Mouse (Mus musculus) macrophage (primary cell): ENCODE measurements around the gene Klhdc1. TPM values are rescaled to one million over a fixed set of nuclear protein-coding genes. Genes with fewer than 3 reads are reported as not detected.
A peak's percentile ranks its signal among the peaks of the same experiment; 100 is the strongest.

Experiments
- H3K27ac ChIP-seq: fragments of 350-480 bp; formaldehyde crosslinking; 2 replicates; pipeline ENCODE4 v1.9.0; 2021
- H3K36me3 ChIP-seq: fragments of 350-480 bp; formaldehyde crosslinking; 2 replicates; pipeline ENCODE4 v1.9.0; 2021; ENCODE audit errors: inconsistent target
- H3K4me3 ChIP-seq: fragments of 350-480 bp; formaldehyde crosslinking; 2 replicates; pipeline ENCODE4 v1.9.0; 2021; ENCODE audit errors: inconsistent target
- H3K79me2 ChIP-seq: fragments of 350-480 bp; formaldehyde crosslinking; 2 replicates; pipeline ENCODE4 v1.9.0; 2021; ENCODE audit errors: inconsistent target
- WGBS: methylation state at CpG from one replicate; pipeline ENCODE4 v1.1.7; 2026; ENCODE audit warnings: inconsistent platforms; ENCODE audit not compliant: missing documents; 5-methylcytosine and 5-hydroxymethylcytosine counted together
- polyA plus RNA-seq: library from polyadenylated mRNA; stranded (reverse); fragments of 250-400 nt; gene quantifications from 3 replicates; pipeline ENCODE4 v1.2.4, GENCODE M21; 2018; ENCODE audit warnings: inconsistent platforms

Gene Klhdc1
- polyA plus RNA-seq, 1 experiment from 2014 or later, result 4.2 TPM

DNA sequence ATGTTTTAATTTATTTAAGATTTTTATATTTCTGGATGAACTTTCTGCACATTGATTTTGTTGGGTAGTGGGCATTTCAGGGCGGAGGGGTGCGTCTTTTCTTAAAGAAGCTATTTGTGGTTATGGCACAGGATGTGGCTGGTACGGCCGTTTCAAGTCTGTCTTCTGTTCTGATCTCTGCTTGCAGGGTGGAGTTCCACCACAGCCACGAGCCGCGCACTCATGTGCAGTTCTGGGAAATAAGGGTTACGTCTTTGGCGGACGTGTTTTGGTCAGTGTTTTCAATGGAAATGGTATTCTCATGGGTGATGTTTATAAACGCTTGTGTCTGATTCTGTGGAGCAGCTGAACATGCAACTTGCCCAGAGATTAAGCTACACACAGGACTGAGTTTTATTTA lies 16.9 kb downstream of the Klhdc1 start:
- H3K4me3 ChIP-seq, result no peak overlapping the region
- no peaks in the 10 kb centered on the region for H3K79me2 ChIP-seq
- no peak overlapping the region for H3K27ac ChIP-seq
- H3K36me3 ChIP-seq, result no peaks in the 10 kb centered on the region
- WGBS, result 35% methylated on average over 11 of the region's 11 CpGs

DNA sequence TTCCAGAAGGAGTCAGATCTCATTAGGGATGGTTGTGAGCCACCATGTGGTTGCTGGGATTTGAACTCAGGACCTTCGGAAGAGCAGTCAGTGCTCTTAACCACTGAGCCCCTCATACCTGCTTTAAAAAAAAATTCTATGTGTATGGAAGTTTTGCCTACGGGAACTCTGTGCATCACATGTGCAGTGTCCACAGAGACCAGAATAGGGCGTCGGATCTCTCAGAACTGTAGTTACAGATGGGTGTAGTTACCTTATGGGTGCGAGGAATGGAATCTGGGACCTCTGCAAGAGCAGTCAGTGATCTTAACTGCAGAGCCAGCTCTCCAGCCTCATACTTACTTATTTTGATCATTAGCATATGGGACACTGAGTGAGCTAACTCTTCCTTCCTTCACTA lies 21.3 kb downstream of the Klhdc1 start:
- Histone ChIP-seq H3K27ac (no peak overlapping the region), H3K4me3 (no peak overlapping the region), H3K79me2 (no peaks in the 10 kb centered on the region), H3K36me3 (no peaks in the 10 kb centered on the region)
- 95% methylated on average over 5 of the region's 5 CpGs for WGBS

GRCm38 (mm10) chr12:69265031-69265430 lies 24.1 kb downstream of the Klhdc1 start:
- Histone ChIP-seq H3K4me3 (no peak overlapping the region), H3K27ac (no peak overlapping the region), H3K36me3 (no peaks in the 10 kb centered on the region), H3K79me2 (no peaks in the 10 kb centered on the region)
- WGBS, result 97% methylated on average over 3 of the region's 3 CpGs

DNA sequence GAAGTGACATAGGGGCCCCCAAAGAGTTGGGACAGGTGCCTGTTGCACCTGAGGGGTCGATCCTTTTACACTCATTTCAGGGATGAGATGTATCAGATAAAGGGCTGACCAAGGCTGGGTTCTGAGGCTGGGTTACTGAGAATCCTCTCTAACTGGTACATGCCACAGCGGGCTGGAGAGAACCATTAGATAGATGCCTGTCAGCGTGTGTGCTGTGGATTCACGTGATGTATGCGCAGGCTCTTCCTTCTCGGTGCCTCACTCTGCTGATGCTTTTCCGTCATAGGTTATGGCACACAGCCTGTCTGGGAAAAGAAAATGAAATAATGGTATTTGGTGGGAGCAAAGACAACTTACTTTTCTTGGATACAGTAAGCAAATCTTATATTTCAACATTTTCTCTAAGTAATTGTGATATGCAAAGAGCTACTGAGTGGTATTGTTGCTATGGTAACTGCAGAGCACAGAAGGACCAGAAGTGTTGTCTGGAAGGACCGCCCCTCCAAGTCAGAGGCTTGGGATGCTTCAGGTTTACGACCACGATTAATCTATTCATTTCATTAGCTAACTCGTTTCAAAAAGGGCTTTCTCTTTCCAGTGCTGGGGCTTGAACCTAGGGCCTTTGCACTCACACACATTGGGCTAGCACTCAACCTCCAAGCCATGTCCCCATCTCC lies 27.1 kb downstream of the Klhdc1 start:
- WGBS, result 93% methylated on average over 11 of the region's 11 CpGs
- no peaks in the 10 kb centered on the region for H3K79me2 ChIP-seq
- no peak overlapping the region for H3K4me3 ChIP-seq
- H3K36me3 ChIP-seq, result no peaks in the 10 kb centered on the region
- no peak overlapping the region for H3K27ac ChIP-seq

GRCm38 (mm10) chr12:69268956-69269355 lies 28.0 kb downstream of the Klhdc1 start:
- WGBS, result 100% methylated on average over 2 of the region's 2 CpGs
- H3K27ac ChIP-seq, result no peak overlapping the region

DNA sequence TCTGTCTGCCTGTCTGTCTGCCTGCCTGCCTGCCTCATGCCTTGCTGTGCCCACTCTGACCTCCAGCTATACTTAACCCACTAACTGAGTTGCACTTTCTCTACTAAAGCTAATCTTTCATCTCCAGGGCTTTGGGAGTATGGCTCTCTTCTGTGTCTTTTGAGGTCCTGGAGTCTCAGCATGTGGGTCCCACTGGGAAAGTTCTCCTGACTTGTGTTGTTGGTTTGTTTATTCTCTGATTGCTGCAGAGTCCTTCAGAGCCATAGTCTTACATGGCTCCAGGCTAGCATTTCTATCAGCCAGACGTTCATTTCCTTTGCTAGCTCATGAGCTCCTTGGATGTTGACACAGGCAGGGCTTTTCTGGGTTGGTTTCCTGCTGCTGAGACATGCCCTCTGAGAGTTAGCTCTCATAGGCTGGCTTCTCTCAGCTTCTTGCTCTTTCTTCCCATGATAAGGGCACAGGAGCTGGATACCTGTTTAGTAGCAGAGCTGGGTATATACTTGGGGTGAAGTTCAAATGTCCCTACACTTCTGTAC lies 39.0 kb downstream of the Klhdc1 start:
- Histone ChIP-seq H3K4me3 (no peak overlapping the region), H3K36me3 (no peaks in the 10 kb centered on the region), H3K79me2 (no peaks in the 10 kb centered on the region), H3K27ac (no peak overlapping the region)
- WGBS, result 27% methylated on average over 1 of the region's 1 CpGs

More at GRCm38 (mm10) chr12:69268956-69269355, 28.0 kb downstream of the Klhdc1 start:
- H3K4me3 ChIP-seq, result no peak overlapping the region
- H3K79me2 ChIP-seq, result no peaks in the 10 kb centered on the region
- H3K36me3 ChIP-seq, result no peaks in the 10 kb centered on the region

DNA sequence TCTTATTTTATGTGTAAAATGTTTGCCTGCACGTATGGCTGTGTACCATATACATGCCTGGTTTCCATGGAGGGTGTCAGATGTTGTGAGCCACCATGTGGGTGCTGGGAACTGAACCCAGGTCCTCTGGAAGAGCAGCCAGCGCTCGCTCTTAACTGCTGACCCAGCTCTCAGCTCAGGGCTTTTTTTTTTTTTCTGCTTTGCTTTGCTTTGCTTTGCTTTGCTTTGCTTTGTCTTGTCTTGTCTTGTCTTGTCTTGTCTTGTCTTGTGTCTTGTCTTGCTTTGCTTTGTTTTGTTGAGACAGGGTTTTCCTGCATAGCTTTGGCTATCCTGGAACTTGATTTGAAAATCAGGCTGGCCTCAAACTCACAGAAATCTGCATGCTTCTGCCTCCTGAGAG lies 39.9 kb downstream of the Klhdc1 start:
- H3K4me3 ChIP-seq, result no peak overlapping the region
- no peaks in the 10 kb centered on the region for H3K79me2 ChIP-seq
- no peaks in the 10 kb centered on the region for H3K36me3 ChIP-seq
- 89% methylated on average over 3 of the region's 3 CpGs for WGBS
- H3K27ac ChIP-seq, result no peak overlapping the region

DNA sequence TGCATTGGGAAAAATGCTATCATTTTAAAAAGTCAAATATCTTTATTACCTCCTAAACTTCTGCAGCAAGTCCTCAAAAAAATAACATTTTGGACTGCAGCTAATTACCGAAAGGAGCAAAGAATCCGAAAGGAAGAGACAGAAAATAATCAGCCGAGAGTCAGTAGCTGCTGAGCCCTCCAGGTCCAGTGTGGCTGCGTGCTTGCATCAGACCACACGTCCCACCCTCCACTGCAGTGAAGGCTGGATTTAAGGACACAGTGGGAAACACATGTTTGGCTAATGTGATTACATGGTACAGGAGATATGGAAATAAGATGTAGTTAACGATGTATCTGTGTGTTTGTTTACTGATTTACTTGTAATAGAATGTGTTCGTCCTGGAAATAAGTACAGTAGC lies 42.2 kb downstream of the Klhdc1 start:
- H3K79me2 ChIP-seq, result no peaks in the 10 kb centered on the region
- no peaks in the 10 kb centered on the region for H3K36me3 ChIP-seq
- H3K4me3 ChIP-seq, result no peak overlapping the region
- WGBS, result 98% methylated on average over 7 of the region's 7 CpGs
- H3K27ac ChIP-seq, result no peak overlapping the region

DNA sequence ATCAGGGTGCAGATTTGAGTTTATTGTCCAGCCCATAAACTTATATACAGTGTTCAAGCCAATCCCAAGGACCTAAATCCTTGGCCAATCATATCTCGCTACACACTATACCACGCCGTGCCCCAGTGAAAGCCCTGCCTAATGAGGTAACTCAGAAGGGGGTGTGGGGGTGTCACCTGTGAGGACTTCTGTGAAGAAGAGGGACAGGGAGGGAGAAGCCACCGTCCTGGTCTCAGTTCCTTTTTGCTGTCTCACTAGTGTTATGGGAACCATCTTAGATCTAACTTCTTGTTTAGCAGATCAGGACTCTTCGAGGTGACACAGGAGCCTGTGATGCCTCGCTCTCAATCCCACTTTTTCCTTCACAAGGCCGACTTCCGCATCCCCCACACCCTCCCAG lies 46.6 kb downstream of the Klhdc1 start:
- H3K27ac ChIP-seq, result no peak overlapping the region
- H3K4me3 ChIP-seq, result no peak overlapping the region
- H3K79me2 ChIP-seq, result no peaks in the 10 kb centered on the region
- H3K36me3 ChIP-seq, result no peaks in the 10 kb centered on the region
- WGBS, result 67% methylated on average over 8 of the region's 8 CpGs

- 84% methylated on average over 9 of the region's 9 CpGs for WGBS
- Histone ChIP-seq H3K27ac (no peak overlapping the region), H3K36me3 (no peaks in the 10 kb centered on the region), H3K79me2 (no peaks in the 10 kb centered on the region), H3K4me3 (no peak overlapping the region)
Measured at GRCm38 (mm10) chr12:69288699-69289098, 47.7 kb downstream of the Klhdc1 start.

- 93% methylated on average over 6 of the region's 6 CpGs for WGBS
- Histone ChIP-seq H3K4me3 (no peak overlapping the region), H3K79me2 (peaks cover 4% of the 10 kb centered on the region; the same call in 1 of the 2 replicates), H3K27ac (no peak overlapping the region), H3K36me3 (no peaks in the 10 kb centered on the region)
Measured at GRCm38 (mm10) chr12:69292401-69292800, 51.4 kb downstream of the Klhdc1 start.

DNA sequence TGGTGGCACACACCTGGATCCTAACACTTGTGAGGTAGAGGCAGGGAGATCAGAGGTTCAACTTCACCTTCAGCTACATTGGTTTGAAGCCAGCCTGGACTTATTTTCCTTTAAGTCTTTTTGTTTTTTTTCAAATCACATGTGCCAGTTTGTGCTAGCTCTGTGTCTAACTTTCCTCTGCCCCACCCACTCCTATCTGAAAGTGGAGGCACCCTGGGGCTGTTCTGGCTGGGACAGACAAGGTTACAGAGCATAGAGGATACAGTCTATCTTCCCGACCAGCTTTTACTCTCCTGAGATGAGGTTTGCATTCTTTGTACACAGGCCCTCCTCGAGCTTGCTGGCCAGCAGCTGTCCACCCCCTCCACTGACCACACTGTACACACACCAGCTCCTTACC lies 52.8 kb downstream of the Klhdc1 start:
- Histone ChIP-seq H3K36me3 (no peaks in the 10 kb centered on the region), H3K4me3 (no peak overlapping the region), H3K79me2 (peaks cover 18% of the 10 kb centered on the region; the same call in 1 of the 2 replicates), H3K27ac (no peak overlapping the region)
- 79% methylated on average over 2 of the region's 2 CpGs for WGBS

- no peak overlapping the region for H3K27ac ChIP-seq
- 54% methylated on average over 2 of the region's 2 CpGs for WGBS
- H3K36me3 ChIP-seq, result no peaks in the 10 kb centered on the region
- peaks cover 25% of the 10 kb centered on the region; the same call in 1 of the 2 replicates for H3K79me2 ChIP-seq
- H3K4me3 ChIP-seq, result no peak overlapping the region
Measured at GRCm38 (mm10) chr12:69294936-69295335, 54.0 kb downstream of the Klhdc1 start.

DNA sequence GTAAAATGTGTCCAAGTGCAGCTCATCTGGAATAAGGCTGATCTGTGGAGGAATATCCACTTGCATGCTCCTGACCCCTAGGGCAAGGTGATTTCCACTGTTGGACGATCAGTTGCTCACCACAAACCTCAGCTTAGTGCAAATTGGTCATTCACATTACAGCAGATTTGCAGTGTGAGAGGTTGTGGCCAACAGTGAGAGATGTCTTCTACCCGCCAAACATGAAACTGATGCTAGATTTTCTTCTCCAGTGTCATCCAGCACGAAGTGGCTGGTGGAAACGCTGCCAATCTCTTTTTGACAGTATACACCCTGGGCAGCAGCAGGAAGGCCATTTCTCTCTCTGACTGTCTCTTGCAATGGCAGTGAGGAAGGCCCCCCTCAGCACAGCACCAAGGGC lies 54.7 kb downstream of the Klhdc1 start:
- peaks cover 25% of the 10 kb centered on the region; the same call in 1 of the 2 replicates for H3K79me2 ChIP-seq
- no peak overlapping the region for H3K4me3 ChIP-seq
- WGBS, result 82% methylated on average over 4 of the region's 4 CpGs
- no peak overlapping the region for H3K27ac ChIP-seq
- no peaks in the 10 kb centered on the region for H3K36me3 ChIP-seq

DNA sequence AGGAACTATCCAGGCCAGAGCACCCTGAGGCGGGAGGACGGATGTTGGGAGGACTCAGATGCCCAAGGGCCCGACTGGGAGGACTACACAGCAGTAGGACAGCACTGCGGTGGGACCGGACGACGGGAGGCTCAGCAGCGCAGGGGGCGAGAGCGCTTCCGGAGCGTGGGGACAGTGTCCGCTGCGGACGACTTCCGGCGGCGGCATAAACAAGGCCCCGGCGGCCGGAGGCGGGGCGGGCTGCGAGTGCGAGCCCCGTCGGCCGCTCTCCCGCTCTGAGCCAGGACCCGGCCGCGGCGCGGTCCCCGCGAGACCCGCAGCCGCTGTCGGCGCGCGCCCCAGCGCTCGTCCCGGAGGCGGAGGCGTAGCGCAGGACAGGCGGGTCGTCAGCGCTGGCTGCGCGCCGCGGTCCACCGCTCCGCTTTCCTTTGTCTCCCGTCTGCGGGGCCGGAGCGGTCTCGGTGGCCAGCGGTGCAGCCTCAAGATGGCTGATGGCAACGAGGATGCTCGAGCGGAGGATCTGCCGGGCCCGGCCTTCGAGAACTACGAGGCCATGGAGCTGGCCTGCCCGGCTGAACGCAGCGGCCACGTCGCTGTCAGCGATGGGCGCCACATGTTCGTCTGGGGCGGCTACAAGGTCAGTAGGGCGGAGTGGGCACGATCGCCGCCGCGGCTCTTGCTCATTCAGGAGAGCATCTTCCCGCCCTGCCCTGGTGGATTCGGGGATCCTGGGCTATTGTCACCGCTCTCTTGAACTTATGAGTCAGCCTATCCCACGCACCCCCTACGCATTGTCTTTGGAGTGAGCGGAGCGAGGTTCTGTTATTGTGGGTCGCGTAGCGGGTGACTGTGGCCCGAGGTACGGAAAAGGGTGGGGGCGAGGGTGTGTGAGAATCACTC lies 55.8 kb downstream of the Klhdc1 start, which contains the start of gene Klhdc2:
Gene Klhdc2 (plus strand): TSS at position 171 of the 900 bp plus-strand sequence.
- Histone ChIP-seq H3K79me2 (peaks cover 25% of the 10 kb centered on the region; the same call in 1 of the 2 replicates), H3K27ac (no peak within 1 kb of the TSS), H3K36me3 (0 out of 2 replicates have a peak, but pooled peaks cover under 1% of the 10 kb centered on the region), H3K4me3 (peak within 1 kb of the TSS; percentile 71)
- WGBS, result under 1% methylated on average over 96 of the region's 98 CpGs
